Mouse (Mus musculus) kidney, adult 11 months (tissue): ENCODE results near the gene Olfr1246.
"Not testable (repeated sequence)": the region's sequence is repeated elsewhere in the genome, so short reads cannot be mapped to it uniquely, and the experiment has no call there.

ENCODE experiments used
- DNase-seq: peaks from one replicate; pipeline ENCODE4 v3.0.0; 2022

Gene Olfr1246

DNA sequence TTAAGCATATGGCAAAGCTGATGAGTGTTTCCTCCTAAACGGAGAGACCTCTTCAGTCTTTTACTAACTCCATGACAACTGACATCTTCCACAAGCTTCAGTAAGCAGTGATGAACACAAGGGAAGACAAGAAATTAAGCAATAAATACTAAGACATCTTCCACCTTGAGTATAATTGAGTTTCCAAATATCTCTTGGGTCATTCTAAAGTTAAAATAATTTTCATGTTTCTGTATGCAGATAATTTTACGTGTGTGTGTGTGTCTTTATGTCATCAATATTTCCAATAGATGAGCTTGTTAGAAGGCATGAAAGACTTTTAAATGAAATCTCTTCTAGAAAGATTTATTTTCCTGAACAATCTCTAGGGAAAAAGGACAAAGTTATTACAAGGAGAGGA, at the start of gene Olfr1246:
Gene Olfr1246 (minus strand): TSS at position 101 of the 400 bp plus-strand sequence.
- DNase-seq = no peak

DNA sequence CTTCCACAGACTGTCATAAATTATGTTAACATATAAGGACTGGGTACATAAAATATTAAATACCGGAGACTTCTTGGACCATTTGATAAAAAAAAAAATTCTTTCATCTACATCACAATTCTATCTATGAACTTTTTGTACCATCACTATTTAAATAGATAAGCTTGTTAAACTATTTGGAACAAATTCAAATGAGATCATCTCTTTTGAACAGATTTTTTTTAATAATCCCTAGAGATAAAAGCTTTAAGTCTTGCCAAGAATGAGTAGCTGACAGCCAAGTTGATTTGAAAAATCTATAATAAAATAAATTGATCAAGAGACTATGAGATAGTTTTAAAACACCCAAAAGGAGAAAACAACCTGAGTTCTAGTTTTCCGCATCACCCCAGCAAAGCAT, 41.9 kb upstream of the Olfr1246 start, which contains the start of gene Olfr1249:
Gene Olfr1249 (minus strand): TSS at position 101 of the 400 bp plus-strand sequence.
- DNase-seq = no peak

DNA sequence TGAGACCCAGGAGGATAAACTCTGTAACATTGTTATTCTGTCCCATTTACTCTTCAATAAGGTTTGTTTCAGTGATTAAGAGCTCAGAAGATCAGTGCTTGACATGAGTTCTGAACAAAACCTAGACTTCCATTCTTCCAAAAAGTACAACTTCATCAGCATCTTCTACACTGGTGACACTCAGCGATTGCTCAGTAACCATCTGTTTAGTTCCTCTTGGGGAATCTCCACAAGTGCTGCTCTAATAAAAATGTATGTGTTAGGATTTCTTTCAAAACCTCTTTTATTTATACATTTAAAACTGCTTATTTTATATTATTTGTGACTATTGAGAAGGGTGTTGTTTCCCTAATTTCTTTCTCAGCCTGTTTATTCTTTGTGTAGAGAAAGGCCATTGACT, 25.2 kb upstream of the Olfr1246 start, which contains the start of gene Olfr1248:
Gene Olfr1248 (minus strand): TSS at position 101 of the 400 bp plus-strand sequence.
- DNase-seq = not testable (repeated sequence)

- DNase-seq = no peak
These were observed 21.1 kb upstream of the Olfr1246 start, which contains the start of gene Olfr1247 for GRCm38 (mm10) chr2:89614030-89614429. Olfr1247 (minus strand) TSS chr2:89614130.

GRCm38 (mm10) chr2:89578347-89578746, 14.6 kb downstream of the Olfr1246 start, which contains the start of gene Olfr1245:
Olfr1245 (minus strand) TSS chr2:89578447.
- DNase-seq = no peak

DNA sequence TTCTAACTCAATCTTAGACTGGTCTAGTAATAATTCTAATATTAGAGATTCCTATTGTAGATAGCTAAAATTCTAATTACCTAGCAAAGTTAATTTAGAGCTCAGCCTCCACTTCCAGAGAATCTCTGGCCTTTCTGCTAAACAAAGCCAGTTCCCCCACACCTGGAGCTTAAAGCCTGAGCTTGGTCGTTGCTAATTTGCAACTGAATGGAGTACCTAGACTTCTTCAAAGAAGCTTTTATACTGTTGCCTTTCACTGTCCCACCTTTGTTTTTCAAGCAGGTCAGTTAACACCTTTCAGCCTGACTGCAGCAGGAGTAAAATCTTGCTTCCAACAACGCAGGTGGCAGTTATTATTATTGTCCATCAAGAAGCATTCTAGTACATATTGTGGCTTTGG, 30.3 kb downstream of the Olfr1246 start:
- DNase-seq = not testable (repeated sequence)

DNA sequence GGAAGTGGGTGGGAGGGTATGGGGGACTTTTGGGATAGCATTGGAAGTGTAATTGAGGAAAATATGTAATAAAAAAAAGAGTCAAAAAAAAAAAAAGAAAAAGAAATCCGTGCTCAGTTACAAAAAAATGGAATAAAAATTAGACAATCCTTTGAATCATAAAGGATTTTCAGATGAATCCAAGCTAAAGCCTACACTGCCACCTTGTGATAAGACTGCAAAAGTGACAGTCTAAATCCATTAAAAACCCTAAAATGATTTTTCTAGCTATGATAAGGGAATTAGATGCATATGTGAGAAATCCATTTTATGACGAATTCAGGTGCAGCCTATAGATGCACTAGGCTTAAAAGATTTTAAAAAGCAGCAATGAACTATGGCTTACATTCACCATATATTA, 48.4 kb downstream of the Olfr1246 start:
- no peak for DNase-seq

DNA sequence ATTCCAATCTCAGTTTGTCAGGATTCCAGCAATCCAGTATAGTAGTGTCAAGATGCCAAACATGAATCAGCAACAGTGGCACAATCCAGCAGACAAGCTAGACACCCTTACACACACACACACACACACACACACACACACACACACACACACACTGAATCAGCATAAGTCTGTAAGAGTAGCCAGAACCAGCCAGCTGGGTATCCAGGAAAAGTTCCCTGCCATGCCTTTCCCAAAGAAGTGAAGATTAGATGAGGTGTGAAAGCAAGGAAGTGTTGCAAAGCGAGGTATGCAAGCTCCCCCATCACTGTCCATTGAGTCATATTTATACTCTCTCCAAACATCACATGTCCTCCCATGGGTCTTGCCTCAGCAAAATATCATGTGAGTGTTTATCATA, 53.0 kb downstream of the Olfr1246 start:
- DNase-seq = no peak
